Mouse (Mus musculus) adrenal gland, adult 8-10 months (tissue): ENCODE data around the gene Snx14. TPM values are rescaled to one million over a fixed set of nuclear protein-coding genes. Genes with fewer than 3 reads are reported as not detected.

Experiments used
- DNase-seq: peaks from one replicate; pipeline ENCODE4 v3.0.0; 2022
- total RNA-seq, 4 experiments: library from RNA; stranded (reverse); gene quantifications; 2 replicates each; pipeline ENCODE4 v1.2.4; 2022

The Snx14 gene
- total RNA-seq, 4 experiments from 2014 or later, result 59.6 to 64.5 (median 63.1) TPM

GRCm38 (mm10) chr9:88342241-88342640 lies 96.5 kb downstream of the Snx14 start:
- DNase-seq, result no peak

DNA sequence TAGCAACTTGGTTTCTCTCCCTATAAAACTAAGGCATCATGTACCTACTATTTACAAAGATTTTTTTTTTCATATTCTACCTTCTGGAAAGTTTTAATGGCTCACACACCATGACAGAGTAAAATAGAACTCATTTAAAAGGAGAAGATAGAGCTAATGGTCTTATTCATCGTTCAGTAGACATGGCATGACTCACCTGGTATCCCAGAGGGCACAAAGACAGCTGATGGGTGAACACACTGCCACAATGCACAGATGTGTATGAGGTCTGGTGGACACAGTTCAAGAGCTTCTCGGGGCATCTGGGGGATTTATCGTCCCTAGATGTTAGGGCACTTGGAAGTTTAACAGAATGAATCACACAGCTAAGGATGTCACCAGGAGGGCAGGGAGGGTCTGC lies 97.9 kb downstream of the Snx14 start:
- DNase-seq, result no peak

DNA sequence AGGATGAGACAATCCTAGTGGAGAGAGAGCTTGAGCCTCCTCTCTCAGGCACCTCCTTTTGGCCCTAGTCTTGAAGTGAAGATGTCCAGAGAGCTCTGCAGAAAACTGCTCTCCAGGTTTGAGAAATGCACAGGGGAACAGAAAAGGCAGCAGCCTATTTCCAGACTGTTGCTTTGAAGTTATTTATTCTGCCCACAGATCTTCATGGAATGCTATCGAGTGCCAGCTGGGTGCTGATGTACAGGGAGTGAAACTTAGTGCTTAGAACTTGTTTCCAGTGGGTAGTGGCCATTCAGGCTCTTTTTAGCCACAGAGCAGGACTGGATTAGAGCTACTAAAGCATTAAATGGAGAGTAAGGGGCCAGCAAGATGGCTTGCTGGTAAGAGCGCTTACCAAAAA lies 102.9 kb downstream of the Snx14 start:
- DNase-seq, result no peak

DNA sequence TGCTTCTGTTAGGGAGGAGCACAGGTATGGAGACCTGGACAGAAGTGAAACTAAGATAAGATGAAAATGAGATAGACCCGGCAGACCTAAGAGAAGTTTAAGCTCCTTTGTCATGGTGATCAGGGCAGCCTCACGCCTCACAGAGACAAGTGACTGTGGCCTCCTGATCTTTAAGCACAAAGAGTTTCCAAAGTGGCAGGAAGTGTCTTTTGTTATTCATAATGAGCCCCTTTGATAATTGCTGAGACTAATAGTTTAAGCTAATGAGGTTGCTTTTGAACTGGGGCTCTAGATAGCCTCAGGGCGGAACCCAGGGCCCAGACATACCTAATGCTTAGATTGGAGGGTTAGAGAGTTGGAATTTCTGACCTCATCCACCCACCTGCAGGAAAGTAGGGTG lies 106.3 kb downstream of the Snx14 start:
- DNase-seq, result no peak

- no peak for DNase-seq
Observed at GRCm38 (mm10) chr9:88330316-88330715, 108.4 kb downstream of the Snx14 start.

DNA sequence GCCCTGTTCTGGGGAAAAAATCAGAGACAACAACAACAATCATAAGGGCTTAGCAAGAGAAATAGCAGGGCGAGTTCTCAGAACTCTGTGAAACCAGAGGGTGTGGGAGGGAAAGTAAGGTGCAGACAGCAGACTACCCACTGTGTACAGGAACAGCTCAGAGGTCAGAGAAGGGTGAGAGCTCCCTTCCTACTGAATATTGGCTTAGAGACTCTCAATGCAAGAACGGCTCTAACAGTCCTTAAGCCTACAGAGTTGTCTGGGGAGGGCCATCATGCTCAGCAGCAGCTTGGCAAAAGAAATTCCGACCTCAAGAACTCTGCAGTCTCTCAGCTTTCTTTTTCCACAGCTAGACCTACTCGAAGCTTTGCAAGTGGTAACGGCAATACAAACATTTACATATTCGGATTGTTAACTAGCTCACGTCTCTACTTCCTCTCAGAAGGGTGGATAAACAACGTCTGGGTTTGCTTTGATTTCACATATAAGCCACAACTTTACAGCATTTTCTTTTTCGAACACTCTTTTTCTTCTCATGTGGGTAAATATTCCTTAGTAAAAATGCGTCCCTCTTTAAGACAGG lies 109.5 kb downstream of the Snx14 start:
- no peak for DNase-seq

DNA sequence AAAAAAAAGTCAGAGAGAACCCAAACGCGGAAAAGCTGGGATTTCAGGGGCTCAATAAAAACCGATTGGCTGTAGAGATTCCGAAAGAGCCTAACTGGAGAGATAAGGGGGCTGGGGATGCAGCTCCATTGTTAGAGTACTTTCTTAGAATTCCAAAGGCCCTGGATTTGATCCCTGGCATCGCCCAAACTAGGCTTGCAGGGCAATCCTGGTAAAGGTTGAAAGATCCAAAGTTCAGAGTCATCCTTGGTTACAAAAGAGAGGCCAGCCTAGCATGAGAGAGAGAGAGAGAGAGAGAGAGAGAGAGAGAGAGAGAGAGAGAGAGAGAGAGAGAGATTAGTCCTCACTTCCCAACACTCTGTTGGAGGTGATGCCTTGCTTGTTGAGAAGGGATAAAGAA lies 110.1 kb downstream of the Snx14 start:
- DNase-seq, result no peak

DNA sequence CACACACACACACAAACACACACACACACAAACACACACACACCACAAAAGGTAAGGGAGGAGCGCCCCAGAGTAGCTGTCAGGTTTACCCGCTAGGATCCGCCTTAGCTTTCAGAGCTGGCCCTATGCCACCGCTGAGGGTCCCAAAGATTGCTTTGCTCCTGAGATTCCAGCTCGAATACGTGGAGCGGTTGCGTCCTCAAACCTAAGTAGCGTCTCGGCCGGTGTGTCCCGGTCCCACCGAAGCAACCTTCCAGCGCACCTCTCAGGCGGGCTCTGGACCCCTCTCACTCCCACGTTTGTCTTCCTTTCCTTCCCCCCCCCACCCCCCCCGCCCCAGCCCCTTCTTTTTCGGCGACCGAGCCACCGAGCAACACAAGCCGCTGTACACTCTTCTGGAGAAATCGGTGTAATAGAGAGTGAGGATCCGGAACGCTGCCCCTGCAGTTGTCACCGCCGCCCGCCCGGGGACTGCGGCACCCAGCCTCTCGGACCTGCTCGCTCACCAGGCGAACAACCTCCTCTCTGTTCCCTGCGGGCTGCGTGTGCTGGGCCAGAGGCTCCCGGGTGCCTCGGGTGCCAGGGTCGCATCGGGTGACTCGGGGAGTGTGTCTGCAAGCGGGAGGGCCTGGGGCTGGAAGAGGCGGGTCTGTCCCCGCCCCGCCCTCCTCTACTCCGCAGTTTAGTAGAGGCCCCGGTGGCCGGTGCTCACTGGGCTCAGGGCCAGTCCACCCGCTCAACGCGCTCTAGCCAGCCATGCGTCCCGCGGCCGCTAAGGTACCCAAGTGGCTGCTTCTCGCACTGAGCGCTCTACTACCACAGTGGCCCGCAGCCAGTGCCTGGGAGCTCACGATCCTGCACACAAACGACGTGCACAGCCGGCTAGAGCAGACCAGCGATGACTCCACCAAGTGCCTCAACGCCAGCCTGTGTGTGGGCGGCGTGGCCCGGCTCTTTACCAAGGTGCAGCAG lies 111.5 kb downstream of the Snx14 start, which contains the start of gene Nt5e:
TSS of gene Nt5e (plus strand) at position 268 of the 972 bp plus-strand sequence.
- DNase-seq, result peak; percentile 61

Other genes starting within 250 kb of the Snx14 start
- gene Nt5e, start 111.8 kb downstream of the Snx14 start, total RNA-seq, result 10 to 100 TPM in 2 of 4 experiments, 1 to 10 TPM in 2; 5.7 to 13.6 (median 8.9) TPM
- gene Gm20537, start 17.7 kb upstream of the Snx14 start, total RNA-seq, result 1 to 10 TPM in 3 of 4 experiments, not detected in 1; 1.1 to 2.8 (median 1.1) TPM
- gene Syncrip, start 43.6 kb upstream of the Snx14 start, total RNA-seq, result 10 to 100 TPM; 57.7 to 79.2 (median 71.1) TPM
- gene Zfp949, start 109.1 kb upstream of the Snx14 start, total RNA-seq, result 10 to 100 TPM in 2 of 4 experiments, 1 to 10 TPM in 2; 7.3 to 17.2 (median 12.2) TPM
- 1 to 10 TPM in 1 of 4 experiments, under 1 TPM in 3; 0.15 to 1.2 (median 0.42) TPM for gene Trim43a, start 141.9 kb upstream of the Snx14 start, total RNA-seq